Mouse (Mus musculus) v-Abl transformed pro-B cells (cell line): ENCODE measurements around the gene Gm10642.

Source experiments
- in situ Hi-C, 2 experiments: fragments of 400-800 bp; cut with MboI; formaldehyde crosslinking; loops; one replicate each; pipeline ENCODE4 v1.15.1; 2025; ENCODE audit not compliant: unreplicated experiment in 2 of 2

Gm10642 gene

GRCm38 (mm10) chr9:70671772-70672579 lies 15.9 kb downstream of the Gm10642 start:
- in situ Hi-C loops: loop anchor here (5.0 to 10.0 kb wide), 6 partner anchors 160 to 400 kb away; no protein-coding TSS in a partner anchor

DNA sequence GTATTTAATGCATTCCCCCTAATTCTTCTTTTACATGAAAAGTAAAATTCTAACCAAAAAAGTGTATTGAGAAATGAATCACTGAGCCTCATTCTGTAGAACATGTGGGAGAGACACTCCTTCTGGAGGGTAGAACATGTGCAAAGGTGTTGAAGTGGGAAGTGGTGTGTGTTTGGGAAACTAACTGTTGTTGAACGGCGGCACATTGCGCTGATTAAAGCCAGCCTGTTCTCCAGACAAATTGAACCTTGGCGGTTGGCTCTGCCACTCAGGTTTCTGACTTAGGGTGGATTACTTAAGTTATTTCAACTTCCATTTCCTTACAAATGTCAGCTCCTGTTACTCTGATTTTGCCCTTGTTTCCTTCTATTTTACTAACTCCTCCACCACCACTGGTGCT lies 17.6 kb downstream of the Gm10642 start:
- in situ Hi-C loops: loop anchor here (5.0 to 10.0 kb wide), 6 partner anchors 159 to 399 kb away; no protein-coding TSS in a partner anchor

DNA sequence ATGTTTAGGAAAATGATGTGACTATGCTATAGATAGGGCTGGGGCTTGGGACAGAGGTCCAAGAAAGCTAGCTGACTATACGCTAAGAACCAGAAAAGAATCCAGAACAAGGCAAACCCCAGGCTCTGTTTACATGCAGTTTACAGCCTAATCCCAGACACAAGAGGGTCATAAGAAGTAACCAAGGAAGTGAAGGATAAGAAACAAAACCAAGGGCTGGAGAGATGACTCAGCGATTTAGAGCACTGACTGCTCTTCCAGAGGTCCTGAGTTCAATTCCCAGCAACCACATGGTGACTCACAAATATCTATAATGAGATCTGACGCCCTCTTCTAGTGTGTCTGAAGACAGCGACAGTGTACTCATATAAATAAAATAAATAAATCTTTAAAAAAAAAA lies 19.1 kb downstream of the Gm10642 start:
- in situ Hi-C loops: loop anchor here (5.0 to 10.0 kb wide), 4 partner anchors 82 to 260 kb away; no protein-coding TSS in a partner anchor

GRCm38 (mm10) chr9:70675961-70676360 lies 19.9 kb downstream of the Gm10642 start:
- in situ Hi-C loops: loop anchor here (5.0 to 10.0 kb wide), 4 partner anchors 81 to 259 kb away; no protein-coding TSS in a partner anchor

DNA sequence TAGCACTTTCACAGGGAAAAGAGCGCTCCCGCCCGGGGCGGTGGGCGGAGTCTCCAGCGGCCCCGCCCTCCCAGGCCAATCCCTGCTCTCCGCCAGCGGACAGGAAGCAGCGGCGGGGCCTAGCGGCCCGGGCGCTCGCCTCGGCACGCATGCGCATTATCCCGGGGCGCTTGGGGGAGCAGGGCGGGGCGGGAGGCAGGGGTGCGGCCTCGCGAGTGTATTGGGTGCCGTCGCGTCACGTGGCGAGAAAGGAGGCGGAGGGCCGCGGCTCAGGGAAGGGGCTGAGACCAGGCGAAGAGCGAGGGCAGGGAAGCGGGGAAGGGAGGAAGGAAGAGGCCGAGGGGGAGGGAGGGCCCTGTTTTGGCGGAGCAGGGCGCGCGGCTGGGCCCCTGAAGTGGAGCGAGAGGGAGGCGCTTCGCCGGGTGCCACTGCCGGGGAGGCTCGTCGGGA lies 22.7 kb downstream of the Gm10642 start, which contains the start of gene Adam10:
Gene Adam10, plus strand, starts transcription at position 316 of the 450 bp plus-strand sequence.
- in situ Hi-C loops: loop anchor here (5.0 to 10.0 kb wide), 4 partner anchors 79 to 256 kb away; no protein-coding TSS in a partner anchor

- in situ Hi-C loops: loop anchor here (5.0 to 10.0 kb wide), 4 partner anchors 78 to 255 kb away; no protein-coding TSS in a partner anchor
Observed at GRCm38 (mm10) chr9:70679132-70680091, 23.4 kb downstream of the Gm10642 start.

DNA sequence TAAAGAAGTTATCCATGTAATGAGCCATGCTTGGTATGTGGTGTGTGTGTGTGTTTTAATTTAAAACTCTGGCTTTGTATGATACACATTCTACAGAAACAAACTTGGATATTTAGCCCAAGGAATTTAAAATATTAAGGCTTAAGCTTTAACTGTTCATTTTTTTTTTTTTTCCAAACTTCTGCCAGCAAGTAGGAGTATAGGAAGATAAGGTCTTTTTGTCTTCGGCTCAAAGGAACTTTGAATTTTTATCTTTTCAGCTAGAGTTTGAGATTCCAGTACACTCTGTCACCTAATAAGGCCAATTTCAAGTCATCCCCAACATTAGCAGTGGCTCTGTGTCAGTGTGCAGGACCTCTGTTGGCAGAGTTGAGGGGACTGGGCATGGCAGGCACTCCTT lies 26.2 kb downstream of the Gm10642 start:
- in situ Hi-C loops: no loop called here

DNA sequence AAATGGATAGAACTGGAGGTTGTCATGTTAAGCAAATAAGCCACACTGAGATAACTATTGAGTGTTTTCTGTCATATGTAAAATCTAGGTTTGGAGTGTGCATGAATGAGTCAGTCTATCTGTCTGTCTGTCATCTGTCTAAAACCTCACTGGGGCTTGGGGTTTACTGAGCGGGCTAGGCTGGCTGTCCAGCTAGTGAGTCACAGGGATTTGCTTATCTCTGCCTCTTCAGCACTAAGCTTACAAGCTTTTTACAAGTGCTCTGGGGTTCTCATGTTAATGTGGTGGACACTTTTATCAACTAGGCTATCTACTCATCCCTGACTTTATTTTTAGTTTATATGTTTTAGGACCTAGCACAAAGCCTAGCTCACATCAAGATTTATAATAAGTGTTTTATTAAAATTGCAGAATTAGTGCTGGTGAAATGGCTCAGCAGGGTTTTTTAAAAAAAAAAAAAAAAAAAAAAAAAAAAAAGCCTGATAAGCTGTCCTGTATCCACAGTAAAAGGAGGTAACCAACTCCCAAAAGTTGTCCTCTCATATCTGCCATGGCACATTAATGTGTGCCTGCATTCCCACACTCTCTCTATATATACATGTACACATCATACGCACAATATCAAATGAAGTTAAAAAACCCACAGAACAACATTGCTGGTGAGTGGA lies 32.4 kb downstream of the Gm10642 start:
- in situ Hi-C loops: no loop called here

DNA sequence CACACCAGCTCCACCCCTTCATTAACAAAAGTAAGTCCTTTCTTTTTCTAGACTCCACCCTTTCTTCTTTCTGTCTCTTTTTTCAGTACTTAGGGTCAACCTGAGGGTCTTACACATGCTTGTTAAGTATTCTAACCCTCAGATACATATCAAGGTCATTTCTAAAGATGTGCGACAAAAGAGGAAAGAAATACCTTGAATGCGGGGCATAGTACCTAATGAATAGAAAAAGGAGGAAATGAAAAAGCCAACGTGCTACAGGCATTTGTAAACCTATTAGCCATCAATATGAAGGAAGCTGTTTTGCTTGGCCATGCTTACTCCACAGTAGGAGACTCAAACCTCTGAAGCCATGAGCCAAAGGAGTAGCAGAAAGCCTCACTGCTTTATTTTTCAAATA lies 33.9 kb downstream of the Gm10642 start:
- in situ Hi-C loops: no loop called here

- in situ Hi-C loops: no loop called here
Observed at GRCm38 (mm10) chr9:70690579-70690978, 34.5 kb downstream of the Gm10642 start.

- in situ Hi-C loops: no loop called here
Observed at GRCm38 (mm10) chr9:70691772-70692693, 36.0 kb downstream of the Gm10642 start.

DNA sequence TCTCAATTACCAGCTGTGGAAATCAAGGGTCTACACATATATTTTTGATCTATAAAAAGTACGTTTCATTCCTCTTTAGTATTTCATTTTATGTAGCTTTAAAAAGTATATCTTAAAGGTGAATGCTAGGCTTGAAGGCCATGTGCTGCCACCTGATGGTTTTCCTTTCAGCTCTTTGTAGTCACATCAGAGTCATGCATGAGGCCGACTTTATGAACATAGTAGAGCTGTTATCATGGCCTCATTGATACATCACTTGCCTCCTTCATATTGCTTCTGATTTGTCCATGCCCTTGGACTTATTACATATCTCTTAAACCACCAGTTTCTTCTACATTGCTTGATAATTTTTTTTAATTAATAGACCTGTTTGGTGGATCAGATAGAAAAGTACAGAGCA lies 39.7 kb downstream of the Gm10642 start:
- in situ Hi-C loops: no loop called here

GRCm38 (mm10) chr9:70698090-70698489 lies 42.0 kb downstream of the Gm10642 start:
- in situ Hi-C loops: no loop called here

DNA sequence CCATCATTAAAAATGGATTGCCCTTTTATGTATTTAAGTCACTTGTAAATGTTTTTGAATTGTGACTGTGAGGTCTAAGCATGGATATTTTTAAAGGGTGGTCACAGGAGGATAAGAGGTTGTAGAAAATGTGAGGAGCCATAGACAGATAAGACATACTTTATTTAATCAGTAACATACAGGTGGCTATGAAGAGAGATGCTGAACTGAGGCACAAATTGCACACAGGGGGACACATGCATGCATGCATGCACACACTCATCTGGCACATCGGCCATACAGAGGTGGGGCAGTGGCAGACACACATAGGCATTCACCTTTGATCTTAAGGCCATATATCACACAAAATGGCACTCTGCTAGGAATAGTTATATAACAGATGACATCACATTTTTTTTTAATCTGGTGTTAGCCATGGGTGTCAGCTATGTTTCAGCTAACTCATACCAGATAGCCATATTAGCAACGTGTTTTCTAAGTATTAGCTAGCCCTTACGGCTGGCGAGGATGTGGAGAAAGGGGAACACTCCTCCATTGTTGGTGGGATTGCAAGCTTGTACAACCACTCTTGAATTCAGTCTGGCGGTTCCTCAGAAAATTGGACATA lies 47.6 kb downstream of the Gm10642 start:
- in situ Hi-C loops: no loop called here

DNA sequence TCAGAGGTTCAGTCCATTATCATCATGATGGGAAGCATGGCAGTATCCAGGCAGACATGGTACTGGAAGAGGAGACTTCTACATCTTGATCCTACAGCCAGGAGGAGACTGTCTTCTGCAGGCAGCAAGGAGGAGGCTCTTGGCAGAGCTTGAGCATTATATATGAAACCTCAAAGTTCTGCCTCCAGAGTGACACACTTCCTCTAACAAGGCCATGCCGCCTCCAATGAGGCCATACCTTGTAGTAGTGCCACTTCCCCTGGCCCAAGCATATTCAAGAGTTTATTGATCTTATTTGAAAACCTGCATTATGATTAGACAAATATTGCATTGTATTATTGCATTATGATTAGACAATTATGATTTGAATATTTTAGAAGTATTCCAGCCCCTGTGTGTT lies 50.4 kb downstream of the Gm10642 start:
- in situ Hi-C loops: no loop called here
